ENCODE assay signal across 9 mouse cellular contexts in the genomic region with DNA sequence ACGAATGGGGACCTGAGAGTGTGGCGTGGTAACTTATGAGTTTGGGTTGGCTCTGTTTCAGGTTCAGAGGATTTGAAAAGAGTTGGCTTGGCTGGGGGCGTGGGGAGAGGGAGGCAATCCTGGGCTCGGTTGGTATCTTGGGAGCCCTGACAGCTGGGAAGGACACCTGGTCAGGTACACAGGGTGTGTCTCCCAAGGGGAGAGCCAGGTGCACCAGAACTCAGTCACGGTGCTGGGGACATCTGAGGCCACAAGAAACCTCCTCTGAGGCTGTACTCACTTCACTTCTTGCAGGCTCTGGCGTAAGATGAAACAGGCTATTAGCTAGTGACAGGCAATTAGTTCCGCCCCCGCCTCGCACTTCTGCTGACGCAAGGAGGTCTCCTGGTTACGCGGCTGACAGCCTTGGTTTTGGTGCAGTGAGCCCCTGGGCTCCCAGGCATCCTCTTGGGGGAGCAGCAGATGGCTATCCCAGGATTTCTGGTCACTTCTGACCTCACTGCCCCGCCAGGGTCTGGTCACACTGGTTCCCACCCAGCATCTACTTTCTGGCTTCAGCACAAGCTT. TPM values are rescaled to one million over a fixed set of nuclear protein-coding genes. Genes with fewer than 3 reads are reported as not detected.
DNase-seq lines count a peak whose midpoint lies in the region; ATAC-seq and TF ChIP-seq lines count a peak whose summit lies in the region.
"Had no signal": no experiment of that assay in that cellular context is flagged by ENCODE, and none has a peak within 500 bp of the region (broad histone marks: within the 10 kb centered on the region; RNA-seq: fewer than 3 reads in every experiment).

No protein-coding gene starts in this region.

- H3K36me3 ChIP-seq in lung, embryonic 14.5 days (ENCODE audit: insufficient read depth) = no peaks in the 10 kb centered on the region
- no peaks in the 10 kb centered on the region for H3K36me3 ChIP-seq in forebrain, embryonic 10.5 days (replicated peaks)
- no peaks in the 10 kb centered on the region for H3K36me3 ChIP-seq in neural tube, embryonic 11.5 days (ENCODE audit: control insufficient read depth, insufficient read depth, low read length)

- H3K27ac ChIP-seq in lung, embryonic 14.5 days (ENCODE audit: low read depth) = no peak overlapping the region
- peak overlapping the region; percentile 82; the same call in 1 of the 2 replicates for H3K27ac ChIP-seq in forebrain, embryonic 10.5 days
- peak overlapping the region; percentile 66 for H3K27ac ChIP-seq in neural tube, embryonic 11.5 days (ENCODE audit: low read depth, low read length)
- H3K27ac ChIP-seq: macrophage had no signal

- H3K4me3 ChIP-seq in lung, embryonic 14.5 days (ENCODE audit: low read depth, low read length) = no peak overlapping the region
- H3K4me3 ChIP-seq in forebrain, embryonic 10.5 days = no peak overlapping the region
- no peak overlapping the region for H3K4me3 ChIP-seq in neural tube, embryonic 11.5 days (ENCODE audit: low read depth, low read length)

- no peak overlapping the region for H3K9ac ChIP-seq in lung, embryonic 14.5 days
- no peak overlapping the region for H3K9ac ChIP-seq in neural tube, embryonic 11.5 days (ENCODE audit: low read length)

- no peak overlapping the region for H3K4me2 ChIP-seq in lung, embryonic 14.5 days
- no peak overlapping the region for H3K4me2 ChIP-seq in neural tube, embryonic 11.5 days (ENCODE audit: low read depth)

- peak; percentile 26; the same call in 1 of the 2 replicates for ATAC-seq in lung, embryonic 14.5 days (ENCODE audit: insufficient read depth)
- peak; percentile 46 for ATAC-seq in neural tube, embryonic 11.5 days (ENCODE audit: insufficient read depth, low FRiP score, low TSS enrichment)
- no peak for ATAC-seq in CD4-positive, CD25-positive, alpha-beta regulatory T cell, adult 4 months

- WGBS in lung, embryonic 14.5 days = 34% methylated on average over 13 of the region's 13 CpGs
- 34% methylated on average over 13 of the region's 13 CpGs for WGBS in forebrain, embryonic 10.5 days
- 11% methylated on average over 13 of the region's 13 CpGs for WGBS in neural tube, embryonic 11.5 days

- DNase-seq in lung, embryonic 14.5 days = peak; percentile 72
- DNase-seq in lung, postnatal 25 days (ENCODE audit: low spot score) = no peak
- DNase-seq in forebrain, embryonic 10.5 days (ENCODE audit: extremely low spot score, low spot score) = peak; percentile 39
- DNase-seq in layer of hippocampus, adult 9-11 months = peak; percentile 74
- peak; percentile 82 for DNase-seq in neural tube, embryonic 11.5 days (ENCODE audit: low spot score)
- DNase-seq in gastrocnemius, adult 8-10 months (ENCODE audit: low spot score in 2 of 2) = no peak
- no peak for DNase-seq in thymus, postnatal 25 days

- no peaks in the 10 kb centered on the region for H3K27me3 ChIP-seq in lung, embryonic 14.5 days (ENCODE audit: insufficient read depth, low read length)
- peaks cover 65% of the 10 kb centered on the region for H3K27me3 ChIP-seq in forebrain, embryonic 10.5 days (ENCODE audit: poor library complexity, severe bottlenecking)
- no peaks in the 10 kb centered on the region for H3K27me3 ChIP-seq in neural tube, embryonic 11.5 days (ENCODE audit: control insufficient read depth, insufficient read depth, low read length)

- TF ChIP-seq CTCF in lung, embryonic 14.5 days (IDR thresholded peaks at IDR 0.05; ENCODE audit: low read depth) = no peak

- H3K4me1 ChIP-seq in lung, embryonic 14.5 days (ENCODE audit: insufficient read depth) = peaks cover 22% of the 10 kb centered on the region
- peaks cover 70% of the 10 kb centered on the region for H3K4me1 ChIP-seq in forebrain, embryonic 10.5 days
- peaks cover 52% of the 10 kb centered on the region for H3K4me1 ChIP-seq in neural tube, embryonic 11.5 days (ENCODE audit: control insufficient read depth, insufficient read depth, low read length)

- H3K9me3 ChIP-seq in lung, embryonic 14.5 days (ENCODE audit: low read depth, low read length) = no peaks in the 10 kb centered on the region
- no peaks in the 10 kb centered on the region for H3K9me3 ChIP-seq in forebrain, embryonic 10.5 days
- H3K9me3 ChIP-seq in neural tube, embryonic 11.5 days (ENCODE audit: control insufficient read depth, low read length) = no peaks in the 10 kb centered on the region

RNA-seq across cellular contexts. Expression of gene Parvg, which starts 24.9 kb away (rescaled TPM):
- 1.5 and 1.7 TPM in 2 replicates for polyA plus RNA-seq in lung, embryonic 14.5 days (2014; fragmentation: Nextera tagmentation; extraction: Ambion mirVana)
- 1.0 TPM in 2 replicates for polyA plus RNA-seq in forebrain, embryonic 10.5 days (2016; fragmentation: Nextera tagmentation; extraction: Ambion mirVana)
- polyA plus RNA-seq in neural tube, embryonic 11.5 days (2014; fragmentation: Nextera tagmentation; extraction: Ambion mirVana) = 0.53 and 0.78 TPM in 2 replicates
- 100 to 1,000 TPM in 1 of 2 experiments, 10 to 100 TPM in 1; 76.0 to 134 TPM for polyA plus RNA-seq in CD4-positive, CD25-positive, alpha-beta regulatory T cell, adult 4 months (2017; shearing (Covaris generic))
- under 1 TPM; 0.16 to 0.47 (median 0.22) TPM for total RNA-seq in gastrocnemius, adult 8-10 months (2022)

Comparison
In these comparisons a context has a peak if more than half of its experiments do, and no peak if none do; other contexts are left out.
1. DNase-seq: peak in lung, embryonic 14.5 days (single experiment), forebrain, embryonic 10.5 days (single experiment), layer of hippocampus, adult 9-11 months (single experiment) and neural tube, embryonic 11.5 days (single experiment); none in lung, postnatal 25 days (single experiment), gastrocnemius, adult 8-10 months (0 of 2) and thymus, postnatal 25 days (single experiment).
2. RNA of gene Parvg, which starts 24.9 kb away (polyA plus RNA-seq): 76.0 to 134 TPM in CD4-positive, CD25-positive, alpha-beta regulatory T cell, adult 4 months; 1.5 to 1.7 TPM in lung, embryonic 14.5 days, 1.0 TPM in forebrain, embryonic 10.5 days and 0.53 to 0.78 TPM in neural tube, embryonic 11.5 days; every median in the first group is over 10 times any median in the second.